ENCODE assay signal across 8 mouse cellular contexts in the genomic region with DNA sequence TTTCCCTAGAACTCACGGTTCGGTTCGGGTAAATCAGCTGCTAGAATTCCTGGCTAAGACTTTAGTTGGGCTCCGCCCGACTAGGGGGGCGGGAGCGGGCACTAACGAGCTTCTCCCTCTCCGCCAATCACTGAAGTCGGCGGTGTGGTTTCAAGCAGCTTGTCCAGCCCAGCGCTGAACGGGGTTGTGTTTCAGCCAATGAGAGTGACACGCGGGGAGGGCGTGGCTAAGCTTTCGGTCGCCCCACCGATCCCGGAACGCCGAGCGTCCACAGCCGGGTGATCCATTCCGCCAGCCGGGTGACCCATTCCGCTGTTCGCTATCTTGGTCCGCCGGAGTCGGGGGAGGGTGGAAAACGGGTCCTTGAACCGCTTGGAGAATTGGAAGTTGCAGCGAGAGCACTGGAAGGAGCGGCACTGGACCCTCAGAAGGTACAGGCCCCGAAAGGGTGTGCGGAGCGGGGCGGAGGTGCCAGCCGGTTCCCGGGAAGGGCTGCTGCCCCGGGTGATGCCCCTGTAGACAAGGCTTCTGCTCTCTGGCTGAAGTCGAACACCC. TPM values are rescaled to one million over a fixed set of nuclear protein-coding genes. Genes with fewer than 3 reads are reported as not detected.
DNase-seq lines count a peak whose midpoint lies in the region; ATAC-seq and TF ChIP-seq lines count a peak whose summit lies in the region.

Gene Stat2 (plus strand): TSS at position 273 of the 555 bp plus-strand sequence.

- intact Hi-C loops in heart, postnatal 10 days (cut with DNase I), result loop anchor here (5.0 kb wide), 1 partner anchor 128 kb away; no protein-coding TSS in a partner anchor

- no peak for TF ChIP-seq CTCF in ES-Bruce4 (IDR thresholded peaks at IDR 0.05; ENCODE audit: low read depth, low read length)
- TF ChIP-seq CTCF in liver, postnatal 0 days (IDR thresholded peaks at IDR 0.05; ENCODE audit: low read depth), result no peak

- H3K36me3 ChIP-seq in ES-Bruce4 (ENCODE audit: control insufficient read depth, insufficient read depth, low read length, poor library complexity, severe bottlenecking), result no peaks in the 10 kb centered on the region
- no peaks in the 10 kb centered on the region for H3K36me3 ChIP-seq in forebrain, embryonic 13.5 days (ENCODE audit: poor library complexity, severe bottlenecking)
- H3K36me3 ChIP-seq in liver, postnatal 0 days (replicated peaks; ENCODE audit: insufficient read depth, low read length), result no peaks in the 10 kb centered on the region
- no peaks in the 10 kb centered on the region for H3K36me3 ChIP-seq in neural tube, embryonic 14.5 days (ENCODE audit: control insufficient read depth, insufficient read depth, low read length)

- peak; percentile 98 for ATAC-seq in cerebellum, adult (ENCODE audit: insufficient number of reproducible peaks, low FRiP score, low TSS enrichment)
- ATAC-seq in forebrain, embryonic 13.5 days, result peak; percentile 100
- peak; percentile 93 for ATAC-seq in liver, postnatal 0 days
- ATAC-seq in neural tube, embryonic 14.5 days (ENCODE audit: low read depth), result peak; percentile 100

- H3K4me3 ChIP-seq in ES-Bruce4 (ENCODE audit: low read depth, low read length), result peak within 1 kb of the TSS; percentile 99
- H3K4me3 ChIP-seq in forebrain, embryonic 13.5 days, result peak within 1 kb of the TSS; percentile 75
- peak within 1 kb of the TSS; percentile 83 for H3K4me3 ChIP-seq in liver, postnatal 0 days (ENCODE audit: low read depth, low read length)
- H3K4me3 ChIP-seq in neural tube, embryonic 14.5 days (ENCODE audit: low read depth, low read length), result peak within 1 kb of the TSS; percentile 69

- under 1% methylated on average over 43 of the region's 43 CpGs for WGBS in forebrain, embryonic 13.5 days
- WGBS in large intestine, adult 2 months, result under 1% methylated on average over 43 of the region's 43 CpGs
- under 1% methylated on average over 43 of the region's 43 CpGs for WGBS in liver, postnatal 0 days (ENCODE audit: insufficient replicate concordance)
- WGBS in neural tube, embryonic 14.5 days, result under 1% methylated on average over 42 of the region's 43 CpGs

- peak; percentile 98 for DNase-seq in heart, postnatal 10 days
- DNase-seq in large intestine, adult 2 months (ENCODE audit: low read depth, low spot score), result peak; percentile 96
- peak; percentile 98 for DNase-seq in liver, postnatal 0 days
- DNase-seq in testis, postnatal 10 days (ENCODE audit: low spot score), result peak; percentile 96

- no peaks in the 10 kb centered on the region for H3K27me3 ChIP-seq in ES-Bruce4 (ENCODE audit: control insufficient read depth, insufficient read depth, low read length, poor library complexity, severe bottlenecking)
- peaks cover 7% of the 10 kb centered on the region; the same call in 1 of the 2 replicates for H3K27me3 ChIP-seq in forebrain, embryonic 13.5 days
- H3K27me3 ChIP-seq in liver, postnatal 0 days (ENCODE audit: insufficient read depth, low read length), result no peaks in the 10 kb centered on the region
- H3K27me3 ChIP-seq in neural tube, embryonic 14.5 days (ENCODE audit: control insufficient read depth, insufficient read depth, low read length), result no peaks in the 10 kb centered on the region

- H3K4me2 ChIP-seq in forebrain, embryonic 13.5 days, result peak within 1 kb of the TSS; percentile 75
- peak within 1 kb of the TSS; percentile 68 for H3K4me2 ChIP-seq in liver, postnatal 0 days (ENCODE audit: low read depth, low read length)
- H3K4me2 ChIP-seq in neural tube, embryonic 14.5 days (ENCODE audit: low read depth, low read length), result peak within 1 kb of the TSS; percentile 54

- TF ChIP-seq POLR2A in ES-Bruce4 (IDR thresholded peaks at IDR 0.05; ENCODE audit: insufficient read depth, low read length), result peak; percentile 6

- peak within 1 kb of the TSS; percentile 87 for H3K9ac ChIP-seq in ES-Bruce4 (ENCODE audit: low read depth, poor library complexity, severe bottlenecking)
- peak within 1 kb of the TSS; percentile 77 for H3K9ac ChIP-seq in forebrain, embryonic 13.5 days
- peak within 1 kb of the TSS; percentile 82 for H3K9ac ChIP-seq in liver, postnatal 0 days (replicated peaks)
- H3K9ac ChIP-seq in neural tube, embryonic 14.5 days (replicated peaks; ENCODE audit: low read depth, low read length), result peak within 1 kb of the TSS; percentile 61

- H3K4me1 ChIP-seq in ES-Bruce4 (ENCODE audit: control insufficient read depth, insufficient read depth, low read length), result no peaks in the 10 kb centered on the region
- H3K4me1 ChIP-seq in forebrain, embryonic 13.5 days, result peaks cover 4% of the 10 kb centered on the region
- H3K4me1 ChIP-seq in liver, postnatal 0 days (ENCODE audit: insufficient read depth), result peaks cover 16% of the 10 kb centered on the region
- H3K4me1 ChIP-seq in neural tube, embryonic 14.5 days (ENCODE audit: control insufficient read depth, insufficient read depth, low read length), result peaks cover 4% of the 10 kb centered on the region; the same call in 1 of the 2 replicates

- TF ChIP-seq EP300 in ES-Bruce4 (IDR thresholded peaks at IDR 0.05; ENCODE audit: insufficient read depth, low read depth, low read length), result no peak
- peak; percentile 70 for TF ChIP-seq EP300 in liver, postnatal 0 days (IDR thresholded peaks at IDR 0.05; ENCODE audit: low read depth)

- H3K9me3 ChIP-seq in ES-Bruce4 (replicated peaks; ENCODE audit: control insufficient read depth, insufficient read depth, low read length, poor library complexity, severe bottlenecking), result no peaks in the 10 kb centered on the region
- H3K9me3 ChIP-seq in forebrain, embryonic 13.5 days (replicated peaks), result no peaks in the 10 kb centered on the region
- H3K9me3 ChIP-seq in liver, postnatal 0 days (ENCODE audit: low read length), result no peaks in the 10 kb centered on the region
- no peaks in the 10 kb centered on the region for H3K9me3 ChIP-seq in neural tube, embryonic 14.5 days (ENCODE audit: control insufficient read depth, low read length)

- 0 out of 2 replicates have a peak within 1 kb of the TSS, but pooled peaks have one; percentile 13 for H3K27ac ChIP-seq in ES-Bruce4 (ENCODE audit: insufficient read depth, low read length)
- H3K27ac ChIP-seq in forebrain, embryonic 13.5 days, result peak within 1 kb of the TSS; percentile 75
- peak within 1 kb of the TSS; percentile 92 for H3K27ac ChIP-seq in liver, postnatal 0 days (ENCODE audit: low read depth)
- H3K27ac ChIP-seq in neural tube, embryonic 14.5 days (ENCODE audit: low read depth, low read length), result peak within 1 kb of the TSS; percentile 80

RNA-seq across cellular contexts. Expression of gene Stat2, which starts in this region (rescaled TPM):
- polyA plus RNA-seq in ES-Bruce4 (2011; ENCODE audit: insufficient read depth, insufficient read length, low read depth, missing spikeins), result 29.7 and 35.9 TPM in 2 replicates
- 14.5 and 15.3 TPM in 2 replicates for polyA plus RNA-seq in forebrain, embryonic 13.5 days (2015; fragmentation: Nextera tagmentation; extraction: Ambion mirVana)
- 10 to 100 TPM; 10.0 to 11.5 TPM for total RNA-seq in heart, postnatal 10 days (2021)
- 18.9 and 36.4 TPM in 2 replicates for polyA plus RNA-seq in large intestine, adult 2 months (2012; rRNA removed)
- 11.3 and 12.1 TPM in 2 replicates for polyA plus RNA-seq in liver, postnatal 0 days (2015; fragmentation: Nextera tagmentation; extraction: Ambion mirVana)
- 21.0 and 23.1 TPM in 2 replicates for polyA plus RNA-seq in neural tube, embryonic 14.5 days (2014; fragmentation: Nextera tagmentation; extraction: Ambion mirVana)

Comparison
In these comparisons a context has a peak if more than half of its experiments do, and no peak if none do; other contexts are left out.
1. Peak in every context shown above with its lines: DNase-seq, ATAC-seq, H3K4me3 ChIP-seq and H3K27ac ChIP-seq.
2. H3K27ac ChIP-seq: peak in every context shown above with its lines; median percentile 92 in liver, postnatal 0 days; 80 in neural tube, embryonic 14.5 days; 75 in forebrain, embryonic 13.5 days; 13 in ES-Bruce4.